Mouse (Mus musculus) kidney, embryonic 14.5 days (tissue): ENCODE measurements around the gene Ccdc177. TPM values are rescaled to one million over a fixed set of nuclear protein-coding genes. Genes with fewer than 3 reads are reported as not detected.

Experiments used
- ATAC-seq: fragments of 200-750 bp; cut with Nextera tagmentation; 2 replicates; pipeline ENCODE4 v1.8.0; 2017; ENCODE audit warnings: moderate number of reproducible peaks, mild to moderate bottlenecking, moderate TSS enrichment, moderate library complexity; ENCODE audit not compliant: low FRiP score, low TSS enrichment
- H3K27ac ChIP-seq: fragments of 300-500 bp; sonication (generic); 2 replicates; pipeline ENCODE4 v1.5.1; 2014; ENCODE audit warnings: low read depth, mild to moderate bottlenecking, low read length, moderate library complexity, mixed read lengths
- H3K27me3 ChIP-seq: fragments of 300-500 bp; sonication (generic); 2 replicates; pipeline ENCODE4 v1.6.1; 2014; ENCODE audit warnings: mild to moderate bottlenecking, low read length; ENCODE audit not compliant: control insufficient read depth, insufficient read depth
- H3K36me3 ChIP-seq: fragments of 300-500 bp; sonication (generic); 2 replicates; pipeline ENCODE4 v1.6.1; 2014; ENCODE audit warnings: low read length, mixed read lengths; ENCODE audit not compliant: control insufficient read depth, insufficient read depth
- H3K4me1 ChIP-seq: fragments of 300-500 bp; sonication (generic); 2 replicates; pipeline ENCODE4 v1.6.1; 2014; ENCODE audit warnings: low read length, mixed read lengths; ENCODE audit not compliant: control insufficient read depth, insufficient read depth
- H3K4me2 ChIP-seq: fragments of 300-500 bp; sonication (generic); replicated peaks from 2 replicates; pipeline ENCODE4 v1.6.1; 2014; ENCODE audit warnings: low read depth, mild to moderate bottlenecking, low read length
- H3K4me3 ChIP-seq: fragments of 300-500 bp; sonication (generic); 2 replicates; pipeline ENCODE4 v1.5.1; 2014; ENCODE audit warnings: mild to moderate bottlenecking, low read length
- H3K9ac ChIP-seq: fragments of 300-500 bp; sonication (generic); 2 replicates; pipeline ENCODE4 v1.6.1; 2014; ENCODE audit warnings: low read depth, mild to moderate bottlenecking, low read length, moderate library complexity
- H3K9me3 ChIP-seq: fragments of 300-500 bp; sonication (generic); 2 replicates; pipeline ENCODE4 v1.6.1; 2016; ENCODE audit warnings: low read length; ENCODE audit not compliant: control insufficient read depth
- WGBS: fragments of 180-500 bp; shearing (Covaris S2); extraction: QIAGEN DNeasy Blood & Tissue Kit; methylation state at CpG from one replicate; pipeline ENCODE4 v1.1.7; 2014; 5-methylcytosine and 5-hydroxymethylcytosine counted together
- polyA plus RNA-seq: library from polyadenylated mRNA; unstranded; fragments of >200 nt; fragmentation: Nextera tagmentation; extraction: Ambion mirVana; gene quantifications from 2 replicates; pipeline ENCODE4 v1.2.1, GENCODE M21; 2014

Ccdc177 gene
- 0.19 and 0.24 TPM in 2 replicates for polyA plus RNA-seq

DNA sequence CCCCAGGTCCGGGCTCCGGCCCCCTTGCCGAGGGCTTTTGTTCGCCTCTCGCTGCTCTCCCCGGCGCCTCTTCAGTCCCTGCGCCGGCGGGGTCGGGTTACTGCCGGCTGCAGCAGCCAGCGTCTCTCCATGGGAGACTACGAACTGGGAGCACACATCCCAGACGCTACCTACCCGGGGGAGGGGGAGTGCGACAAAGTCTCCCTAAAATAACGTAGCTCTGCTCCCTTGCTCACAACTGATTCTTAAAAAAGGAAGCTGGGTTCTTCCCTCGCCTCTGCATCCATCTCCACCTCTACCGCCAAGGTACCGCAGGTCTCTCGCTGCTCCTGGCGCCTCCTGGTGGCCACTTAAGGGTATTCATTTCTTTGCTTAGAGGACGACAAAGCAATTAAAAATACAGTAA is at the start of gene Ccdc177:
Gene Ccdc177, minus strand, starts transcription at position 292 of the 406 bp plus-strand sequence.
- H3K4me3 ChIP-seq, result peak within 1 kb of the TSS; percentile 46
- H3K4me1 ChIP-seq, result peaks cover 21% of the 10 kb centered on the region
- peaks cover 56% of the 10 kb centered on the region for H3K27me3 ChIP-seq
- ATAC-seq, result peak; percentile 32; the same call in 1 of the 2 replicates
- peak within 1 kb of the TSS; percentile 96 for H3K4me2 ChIP-seq
- H3K9me3 ChIP-seq, result no peaks in the 10 kb centered on the region
- no peak within 1 kb of the TSS for H3K27ac ChIP-seq
- WGBS, result under 1% methylated on average over 24 of the region's 24 CpGs
- peak within 1 kb of the TSS; percentile 14; the same call in 1 of the 2 replicates for H3K9ac ChIP-seq
- H3K36me3 ChIP-seq, result no peaks in the 10 kb centered on the region

DNA sequence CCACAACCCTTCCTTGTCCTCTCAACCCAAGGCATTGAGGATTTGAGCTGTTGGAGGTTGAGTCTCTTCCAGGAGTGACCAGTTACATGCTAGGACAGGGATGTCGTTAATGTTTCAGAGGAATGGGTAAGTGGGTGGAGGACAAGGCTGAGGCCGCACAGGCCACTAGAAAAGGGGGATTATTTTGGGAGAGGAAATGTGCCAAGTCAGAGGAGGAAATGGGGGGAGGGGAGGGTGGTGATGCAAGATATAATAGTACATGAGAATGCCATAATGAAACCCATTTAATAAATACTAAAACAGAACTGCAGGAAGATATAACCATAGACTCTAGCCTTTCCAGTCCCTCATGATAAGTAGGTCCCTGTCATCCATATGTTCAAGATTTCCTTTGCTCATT is 49.5 kb upstream of the Ccdc177 start:
- no peak overlapping the region for H3K4me3 ChIP-seq
- H3K27me3 ChIP-seq, result no peaks in the 10 kb centered on the region
- ATAC-seq, result no peak
- no peaks in the 10 kb centered on the region for H3K36me3 ChIP-seq
- no peaks in the 10 kb centered on the region for H3K9me3 ChIP-seq
- H3K4me2 ChIP-seq, result no peak overlapping the region
- H3K9ac ChIP-seq, result no peak overlapping the region
- peaks cover 4% of the 10 kb centered on the region; the same call in 1 of the 2 replicates for H3K4me1 ChIP-seq
- WGBS, result 77% methylated on average over 2 of the region's 2 CpGs
- no peak overlapping the region for H3K27ac ChIP-seq

GRCm38 (mm10) chr12:80807451-80808085 is 47.1 kb upstream of the Ccdc177 start:
- 32% methylated on average over 2 of the region's 2 CpGs for WGBS
- Histone ChIP-seq H3K27ac (no peak overlapping the region), H3K4me3 (no peak overlapping the region), H3K4me2 (no peak overlapping the region), H3K9me3 (no peaks in the 10 kb centered on the region), H3K27me3 (no peaks in the 10 kb centered on the region), H3K9ac (no peak overlapping the region), H3K36me3 (no peaks in the 10 kb centered on the region), H3K4me1 (peaks cover 13% of the 10 kb centered on the region; the same call in 1 of the 2 replicates)
- ATAC-seq, result no peak

DNA sequence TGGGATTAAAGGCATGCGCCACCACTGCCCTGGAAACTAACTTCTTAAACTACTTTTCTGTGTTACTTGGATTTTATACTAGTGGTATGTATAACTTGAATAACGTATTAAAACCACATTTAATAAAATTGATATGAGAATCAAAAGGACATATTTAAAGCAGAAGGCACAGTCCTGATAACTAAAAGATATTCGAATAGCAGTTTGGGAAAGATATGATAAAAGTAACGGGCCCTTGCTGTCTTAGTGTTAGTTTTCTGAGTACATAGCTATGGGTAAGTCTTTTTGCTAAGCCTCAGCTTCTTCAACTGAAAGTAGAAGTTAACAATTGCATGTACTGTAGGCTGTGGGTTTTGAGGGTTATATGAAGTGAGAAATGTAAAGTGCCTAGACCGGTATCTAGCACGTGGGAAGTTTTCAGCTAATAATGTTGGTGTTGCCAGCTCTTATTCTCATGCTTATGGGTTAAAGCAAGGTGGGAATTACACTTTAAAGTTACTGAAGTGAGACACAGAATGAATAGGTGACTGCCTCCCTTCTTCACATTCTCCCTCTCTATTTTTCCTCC is 44.5 kb upstream of the Ccdc177 start:
- Histone ChIP-seq H3K4me1 (peaks cover 13% of the 10 kb centered on the region; the same call in 1 of the 2 replicates), H3K9ac (no peak overlapping the region), H3K27me3 (no peaks in the 10 kb centered on the region), H3K4me3 (no peak overlapping the region), H3K4me2 (no peak overlapping the region), H3K27ac (no peak overlapping the region), H3K36me3 (no peaks in the 10 kb centered on the region), H3K9me3 (no peaks in the 10 kb centered on the region)
- WGBS, result 91% methylated on average over 6 of the region's 6 CpGs
- no peak for ATAC-seq

DNA sequence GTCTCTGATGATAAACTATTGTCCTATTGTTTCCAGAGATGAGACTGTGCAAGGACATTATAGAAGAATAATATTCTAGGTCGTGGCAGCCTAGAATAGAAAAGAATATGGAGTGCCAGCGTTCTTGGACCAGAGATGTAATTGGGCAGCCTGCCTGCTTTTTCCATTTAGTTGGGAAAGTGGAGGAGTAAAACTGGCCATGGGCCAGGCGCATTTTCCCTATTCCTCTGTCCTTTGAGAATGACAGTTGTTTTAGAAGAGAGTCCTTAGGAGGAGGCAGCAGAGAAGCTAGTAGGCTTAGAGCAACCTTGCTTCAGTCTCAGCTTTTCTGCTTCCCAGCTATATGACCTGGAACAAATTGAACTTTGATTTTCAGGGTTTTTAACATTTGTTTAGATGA is 43.4 kb upstream of the Ccdc177 start:
- Histone ChIP-seq H3K9me3 (no peaks in the 10 kb centered on the region), H3K36me3 (no peaks in the 10 kb centered on the region), H3K4me1 (peaks cover 13% of the 10 kb centered on the region; the same call in 1 of the 2 replicates), H3K27ac (no peak overlapping the region), H3K4me2 (no peak overlapping the region), H3K27me3 (no peaks in the 10 kb centered on the region), H3K4me3 (no peak overlapping the region), H3K9ac (no peak overlapping the region)
- 68% methylated on average over 3 of the region's 3 CpGs for WGBS
- no peak for ATAC-seq

GRCm38 (mm10) chr12:80801443-80801842 is 41.0 kb upstream of the Ccdc177 start:
- H3K27ac ChIP-seq, result no peak overlapping the region

DNA sequence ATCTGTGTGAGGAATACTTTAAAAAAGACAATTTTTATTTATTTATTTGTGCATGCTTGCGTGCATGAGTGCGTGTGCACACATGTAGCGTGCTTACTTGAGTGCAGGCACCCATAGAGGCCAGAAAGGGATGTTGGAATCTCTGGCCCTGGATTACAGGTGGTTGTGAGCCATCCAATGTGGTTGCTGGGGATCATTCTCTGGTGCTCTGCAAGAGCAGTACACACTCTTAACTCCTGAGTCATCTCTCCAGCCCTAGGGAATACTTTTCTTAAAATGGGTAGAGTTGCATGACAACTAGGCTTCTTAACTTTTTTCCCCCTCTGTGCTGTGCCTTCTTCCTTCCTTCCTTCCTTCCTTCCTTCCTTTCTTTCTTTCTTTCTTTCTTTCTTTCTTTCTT is 39.7 kb upstream of the Ccdc177 start:
- Histone ChIP-seq H3K27me3 (no peaks in the 10 kb centered on the region), H3K4me3 (no peak overlapping the region), H3K27ac (no peak overlapping the region), H3K9me3 (no peaks in the 10 kb centered on the region), H3K36me3 (no peaks in the 10 kb centered on the region), H3K9ac (no peak overlapping the region), H3K4me2 (no peak overlapping the region), H3K4me1 (peaks cover 9% of the 10 kb centered on the region; the same call in 1 of the 2 replicates)
- WGBS, result 95% methylated on average over 3 of the region's 3 CpGs
- no peak for ATAC-seq

More at GRCm38 (mm10) chr12:80801443-80801842, 41.0 kb upstream of the Ccdc177 start:
- no peak overlapping the region for H3K4me2 ChIP-seq
- H3K9ac ChIP-seq, result no peak overlapping the region
- H3K4me3 ChIP-seq, result no peak overlapping the region
- H3K9me3 ChIP-seq, result no peaks in the 10 kb centered on the region
- no peak for ATAC-seq
- H3K4me1 ChIP-seq, result peaks cover 9% of the 10 kb centered on the region; the same call in 1 of the 2 replicates
- 100% methylated on average over 1 of the region's 1 CpGs for WGBS
- H3K27me3 ChIP-seq, result no peaks in the 10 kb centered on the region
- no peaks in the 10 kb centered on the region for H3K36me3 ChIP-seq

- peaks cover 7% of the 10 kb centered on the region; the same call in 1 of the 2 replicates for H3K4me1 ChIP-seq
- no peak for ATAC-seq
Measured at GRCm38 (mm10) chr12:80798271-80798670, 37.8 kb upstream of the Ccdc177 start.

More at GRCm38 (mm10) chr12:80798271-80798670, 37.8 kb upstream of the Ccdc177 start:
- Histone ChIP-seq H3K27me3 (no peaks in the 10 kb centered on the region), H3K9me3 (no peaks in the 10 kb centered on the region), H3K9ac (no peak overlapping the region), H3K27ac (no peak overlapping the region), H3K4me3 (no peak overlapping the region), H3K4me2 (no peak overlapping the region), H3K36me3 (no peaks in the 10 kb centered on the region)
